Mouse (Mus musculus): Measurements from ENCODE around the gene Ccdc33. TPM values are rescaled to one million over a fixed set of nuclear protein-coding genes. Genes with fewer than 3 reads are reported as not detected.

The Ccdc33 gene
- total RNA-seq, 1 experiment from 2014 or later, result not detected

- peak; percentile 91 to 96 for ATAC-seq (replicated peaks in 1 of 2; ENCODE audit: insufficient read depth in 1 of 2, low FRiP score in 2 of 2, low TSS enrichment in 1 of 2, low read depth in 1 of 2, poor library complexity in 2 of 2, severe bottlenecking in 2 of 2)
Observed at GRCm38 (mm10) chr9:57980570-57980969, 138.1 kb downstream of the Ccdc33 start.

GRCm38 (mm10) chr9:57978858-57979257 is 139.8 kb downstream of the Ccdc33 start:
- ATAC-seq (replicated peaks in 1 of 2; ENCODE audit: insufficient read depth in 1 of 2, low FRiP score in 2 of 2, low TSS enrichment in 1 of 2, low read depth in 1 of 2, poor library complexity in 2 of 2, severe bottlenecking in 2 of 2), result no peak

Other genes starting within 250 kb of the Ccdc33 start
- 24.7 and 44.2 TPM in 2 replicates for gene Ubl7, start 207.8 kb downstream of the Ccdc33 start, total RNA-seq (2017)
- gene Sema7a, start 178.7 kb downstream of the Ccdc33 start, total RNA-seq (2017), result 4.1 and 4.3 TPM in 2 replicates
- 1.2 and 1.9 TPM in 2 replicates for gene Cyp11a1, start 112.4 kb downstream of the Ccdc33 start, total RNA-seq (2017)
- gene Stra6, start 55.0 kb downstream of the Ccdc33 start, total RNA-seq (2017), result not detected in 2 replicates
- gene Islr, start 85.5 kb upstream of the Ccdc33 start, total RNA-seq (2017), result 0.69 and 1.5 TPM in 2 replicates
- 5.5 TPM in 1 of 2 replicates, not detected in the other for gene Islr2, start 85.5 kb upstream of the Ccdc33 start, total RNA-seq (2017)
- 24.5 and 32.5 TPM in 2 replicates for gene Pml, start 131.0 kb upstream of the Ccdc33 start, total RNA-seq (2017)
- gene Stoml1, start 134.3 kb upstream of the Ccdc33 start, total RNA-seq (2017), result 11.4 and 13.2 TPM in 2 replicates
- 0.25 TPM in 1 of 2 replicates, not detected in the other for gene Loxl1, start 194.4 kb upstream of the Ccdc33 start, total RNA-seq (2017)